Mouse (Mus musculus) brain, embryonic 14.5 days (tissue): ENCODE results near the gene Ftsj3. TPM values are rescaled to one million over a fixed set of nuclear protein-coding genes. Genes with fewer than 3 reads are reported as not detected.
"Not testable (repeated sequence)": the region's sequence is repeated elsewhere in the genome, so short reads cannot be mapped to it uniquely, and the experiment has no call there.

Experiments
- DNase-seq: peaks from one replicate; pipeline ENCODE4 v3.0.0-alpha.2; 2011; ENCODE audit warnings: low read depth
- CTCF ChIP-seq: fragments of 200-500 bp; IDR thresholded peaks from 2 replicates; pipeline ENCODE4 v1.5.1; 2012; ENCODE audit warnings: inconsistent platforms, mild to moderate bottlenecking, moderate library complexity, borderline replicate concordance; ENCODE audit not compliant: insufficient read depth, insufficient read length; ENCODE audit errors: extremely low read depth
- POLR2A ChIP-seq: fragments of 200-500 bp; IDR thresholded peaks from 2 replicates; pipeline ENCODE4 v1.6.1; 2012; ENCODE audit warnings: mild to moderate bottlenecking, inconsistent platforms, borderline replicate concordance; ENCODE audit not compliant: poor library complexity, insufficient read depth, insufficient read length, severe bottlenecking; ENCODE audit errors: extremely low read depth
- polyA plus RNA-seq: library from polyadenylated mRNA; depleted of rRNA; stranded (reverse); fragments of >200 nt; gene quantifications from 2 replicates; pipeline ENCODE4 v1.2.3, GENCODE M21; 2012; rRNA removed

Ftsj3 gene
- polyA plus RNA-seq, 1 experiment, result 31.5 TPM

GRCm38 (mm10) chr11:106216730-106217490 lies 39.0 kb downstream of the Ftsj3 start, which contains the start of gene Ddx42:
Gene Ddx42 (plus strand): TSS chr11:106216926.
- no peak for TF ChIP-seq CTCF
- peak; percentile 86 for TF ChIP-seq POLR2A
- DNase-seq, result peak; percentile 99

- peak; percentile 100 for DNase-seq
- TF ChIP-seq POLR2A (0 out of 2 replicates have a peak, but pooled peaks have one; percentile 10), CTCF (no peak)
Measured at GRCm38 (mm10) chr11:106215927-106216729, 39.8 kb downstream of the Ftsj3 start, which contains the start of gene Ccdc47. Gene Ccdc47 (minus strand): TSS chr11:106216344.

- no peak for TF ChIP-seq CTCF
- no peak for TF ChIP-seq POLR2A
- no peak for DNase-seq
Measured at GRCm38 (mm10) chr11:106215450-106215859, 40.4 kb downstream of the Ftsj3 start.

- TF ChIP-seq POLR2A, result no peak
- TF ChIP-seq CTCF, result no peak
- DNase-seq, result no peak
Measured at GRCm38 (mm10) chr11:106214856-106215255, 41.0 kb downstream of the Ftsj3 start.

GRCm38 (mm10) chr11:106212771-106213170 lies 43.1 kb downstream of the Ftsj3 start:
- TF ChIP-seq POLR2A (no peak), CTCF (no peak)
- no peak for DNase-seq

- no peak for DNase-seq
- TF ChIP-seq CTCF (no peak), POLR2A (no peak)
Measured at GRCm38 (mm10) chr11:106202123-106202465, 53.8 kb downstream of the Ftsj3 start, which contains the start of gene Strada. Gene Strada (minus strand): TSS chr11:106202168.

- no peak for DNase-seq
- TF ChIP-seq CTCF, result no peak
- no peak for TF ChIP-seq POLR2A
Measured at GRCm38 (mm10) chr11:106201337-106202122, 54.3 kb downstream of the Ftsj3 start.

- TF ChIP-seq CTCF (no peak), POLR2A (no peak)
- DNase-seq, result no peak
Measured at GRCm38 (mm10) chr11:106200756-106201155, 55.1 kb downstream of the Ftsj3 start.

- not testable (repeated sequence) for DNase-seq
Measured at GRCm38 (mm10) chr11:106199997-106200396, 55.9 kb downstream of the Ftsj3 start.

Other genes with a start within 250 kb of the Ftsj3 start
- 1.2 and 2.1 TPM in 2 replicates for gene Kcnh6, start 248.0 kb downstream of the Ftsj3 start, polyA plus RNA-seq
- 141 and 173 TPM in 2 replicates for gene Dcaf7, start 219.2 kb downstream of the Ftsj3 start, polyA plus RNA-seq
- gene Taco1, start 190.0 kb downstream of the Ftsj3 start, polyA plus RNA-seq, result 12.6 and 13.4 TPM in 2 replicates
- 33.1 and 33.5 TPM in 2 replicates for gene Map3k3, start 171.5 kb downstream of the Ftsj3 start, polyA plus RNA-seq
- gene Gm10840, start 95.2 kb downstream of the Ftsj3 start, polyA plus RNA-seq, result 0.77 TPM in 1 of 2 replicates, not detected in the other
- gene Limd2, start 95.2 kb downstream of the Ftsj3 start, polyA plus RNA-seq, result 128 and 134 TPM in 2 replicates
- gene Strada, start 53.9 kb downstream of the Ftsj3 start, polyA plus RNA-seq, result 54.3 and 68.3 TPM in 2 replicates
- gene Ccdc47, start 39.7 kb downstream of the Ftsj3 start, polyA plus RNA-seq, result 44.1 and 54.9 TPM in 2 replicates
- 41.1 and 56.8 TPM in 2 replicates for gene Ddx42, start 39.2 kb downstream of the Ftsj3 start, polyA plus RNA-seq
- gene Psmc5, start 75 bp upstream of the Ftsj3 start, polyA plus RNA-seq, result 162 and 165 TPM in 2 replicates
- gene Smarcd2, start 16.9 kb upstream of the Ftsj3 start, polyA plus RNA-seq, result 37.3 and 51.0 TPM in 2 replicates
- 0.15 and 0.23 TPM in 2 replicates for gene Tcam1, start 20.6 kb upstream of the Ftsj3 start, polyA plus RNA-seq
- not detected in 2 replicates for gene Gh, start 45.8 kb upstream of the Ftsj3 start, polyA plus RNA-seq
- gene Cd79b, start 58.7 kb upstream of the Ftsj3 start, polyA plus RNA-seq, result 0.48 and 0.62 TPM in 2 replicates
- gene Scn4a, start 97.2 kb upstream of the Ftsj3 start, polyA plus RNA-seq, result 0.01 and 0.07 TPM in 2 replicates
- not detected in 2 replicates for gene Prr29, start 109.4 kb upstream of the Ftsj3 start, polyA plus RNA-seq
- gene Icam2, start 132.0 kb upstream of the Ftsj3 start, polyA plus RNA-seq, result 11.5 and 11.9 TPM in 2 replicates
- gene Ern1, start 231.8 kb upstream of the Ftsj3 start, polyA plus RNA-seq, result 11.3 and 11.9 TPM in 2 replicates